Mouse (Mus musculus): ENCODE data around the gene Gm1043.

The Gm1043 gene

DNA sequence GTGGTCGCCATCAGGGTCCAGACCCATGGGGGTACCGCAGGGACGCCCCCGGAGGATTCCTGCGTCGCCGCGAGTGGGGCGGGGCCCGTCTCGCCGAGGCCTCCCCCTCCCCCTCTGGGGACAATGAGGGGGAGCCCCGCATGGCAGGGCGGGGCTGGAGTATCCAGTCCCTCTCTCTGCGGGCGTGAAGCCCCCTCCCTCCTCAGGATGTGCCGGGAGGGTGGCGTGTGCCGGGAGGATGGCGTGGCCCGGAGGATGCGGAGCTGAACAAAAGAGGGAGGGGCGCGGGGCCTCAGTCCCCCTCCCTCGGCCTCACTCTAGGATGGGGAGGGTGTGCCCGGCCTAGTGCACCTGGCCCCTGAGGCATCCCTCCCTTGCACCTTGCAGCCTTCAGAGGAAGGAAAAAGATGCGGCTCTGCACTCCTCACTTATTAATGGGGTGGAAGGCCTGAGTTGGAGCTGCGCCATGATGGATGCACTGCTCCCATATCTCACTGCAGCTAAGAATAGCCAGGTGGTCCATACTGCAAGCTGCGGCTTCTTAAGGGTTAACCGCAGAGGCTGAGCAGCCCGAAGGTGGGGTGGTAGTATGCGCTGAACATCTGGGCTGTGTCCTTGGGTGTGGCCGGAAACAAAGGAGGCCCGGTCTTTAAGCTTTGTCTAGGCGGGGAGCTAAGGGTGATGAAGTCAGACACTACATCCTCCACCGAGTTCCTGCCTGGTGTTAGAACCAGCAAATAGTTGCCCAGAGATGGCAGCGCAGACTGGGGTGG lies 161.2 kb downstream of the Gm1043 start:
- DNase-seq = no peak

DNA sequence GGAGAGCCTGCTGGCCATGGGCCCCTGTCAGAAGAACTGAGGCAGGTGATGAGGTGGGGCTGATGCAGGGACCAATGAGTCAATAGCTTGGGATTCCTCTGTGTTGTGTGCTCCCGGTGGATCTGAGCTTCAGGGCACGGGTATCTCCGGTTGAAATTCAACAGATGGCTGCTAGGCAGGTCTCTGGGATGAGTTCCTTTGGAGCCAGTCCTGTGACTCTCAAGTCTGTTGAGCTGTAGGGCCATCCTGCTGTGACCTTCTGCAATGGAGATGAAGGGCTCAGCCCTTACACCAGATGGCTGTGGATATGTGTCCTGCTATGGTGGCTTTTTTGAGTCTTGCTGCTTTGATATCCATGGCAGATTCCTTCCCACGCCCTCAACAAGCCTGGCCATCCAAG lies 162.3 kb downstream of the Gm1043 start:
- no peak for DNase-seq

DNA sequence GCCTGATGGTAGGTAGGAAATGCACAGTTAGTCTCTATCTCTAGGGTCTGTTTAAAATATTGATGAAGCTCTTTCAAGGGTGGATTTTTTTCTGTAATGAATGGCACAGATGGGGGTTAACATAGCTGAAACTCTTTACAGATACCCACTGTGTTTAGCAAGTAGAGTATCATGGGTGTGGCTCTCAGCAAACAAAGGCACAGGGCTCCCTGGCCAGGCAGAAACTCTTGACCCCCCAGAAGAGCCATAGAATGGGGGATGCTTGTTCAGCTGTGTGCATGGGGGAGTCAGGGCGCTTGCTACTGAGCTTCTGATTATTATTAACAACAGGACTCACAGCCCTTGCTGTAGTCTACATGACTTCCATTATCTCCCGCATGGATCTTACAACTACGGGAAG lies 163.7 kb downstream of the Gm1043 start:
- DNase-seq = no peak

- DNase-seq = no peak
Measured at GRCm38 (mm10) chr5:37251596-37251995, 166.4 kb downstream of the Gm1043 start.

DNA sequence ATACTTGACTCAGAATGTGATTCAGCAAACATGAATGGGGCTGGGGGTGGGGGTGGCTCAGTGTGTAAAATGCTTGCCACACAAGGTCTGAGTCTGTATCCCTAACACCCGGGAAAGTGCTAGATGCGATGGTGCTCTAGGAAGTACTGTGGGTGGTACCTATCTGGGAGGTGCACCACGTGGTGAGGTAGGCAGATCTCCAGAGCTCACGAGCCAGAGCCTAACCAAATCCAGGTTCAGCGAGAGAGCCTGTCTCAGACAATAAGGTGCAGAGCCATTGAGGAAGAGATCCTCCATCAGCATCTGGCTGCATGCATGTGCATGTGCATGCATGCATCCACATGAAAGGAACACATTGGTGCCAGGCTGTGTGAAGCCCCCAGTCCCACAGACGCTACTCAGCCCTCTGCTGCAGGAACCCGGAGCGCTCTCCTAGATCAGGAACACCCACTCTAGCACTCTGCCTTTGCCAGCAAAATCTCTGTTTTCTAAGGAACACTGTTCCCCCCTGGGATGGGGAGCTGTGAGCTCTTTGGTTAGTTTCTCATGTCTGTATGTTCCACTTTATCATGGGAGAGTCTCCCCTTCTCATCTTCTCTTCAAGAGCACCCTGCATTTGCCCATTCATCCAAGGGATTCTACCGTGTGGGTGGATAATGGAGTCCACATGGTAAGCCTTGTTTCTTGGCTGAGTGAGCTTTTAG lies 167.1 kb downstream of the Gm1043 start:
- no peak for DNase-seq

DNA sequence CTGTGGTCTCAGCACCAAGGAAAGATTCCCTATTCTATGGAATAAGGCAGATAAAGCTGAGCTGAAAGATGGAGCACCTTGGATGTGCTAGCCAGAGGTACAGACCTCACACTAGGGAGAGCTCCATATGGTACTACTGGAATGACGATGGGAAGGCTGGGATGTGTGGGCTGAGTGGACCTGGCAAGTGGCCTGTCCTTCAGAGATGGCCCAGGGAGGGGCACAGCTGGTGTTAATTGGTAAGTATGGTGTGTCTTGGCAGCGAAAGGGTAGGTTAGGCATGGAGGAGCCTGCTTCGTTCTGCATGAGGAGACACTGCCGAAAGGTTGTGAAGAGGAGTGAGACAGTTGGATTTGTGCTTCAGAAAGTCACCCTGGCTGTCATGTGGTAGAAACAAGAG lies 169.4 kb downstream of the Gm1043 start:
- DNase-seq = no peak

GRCm38 (mm10) chr5:37256823-37257222 lies 171.7 kb downstream of the Gm1043 start:
- no peak for DNase-seq

DNA sequence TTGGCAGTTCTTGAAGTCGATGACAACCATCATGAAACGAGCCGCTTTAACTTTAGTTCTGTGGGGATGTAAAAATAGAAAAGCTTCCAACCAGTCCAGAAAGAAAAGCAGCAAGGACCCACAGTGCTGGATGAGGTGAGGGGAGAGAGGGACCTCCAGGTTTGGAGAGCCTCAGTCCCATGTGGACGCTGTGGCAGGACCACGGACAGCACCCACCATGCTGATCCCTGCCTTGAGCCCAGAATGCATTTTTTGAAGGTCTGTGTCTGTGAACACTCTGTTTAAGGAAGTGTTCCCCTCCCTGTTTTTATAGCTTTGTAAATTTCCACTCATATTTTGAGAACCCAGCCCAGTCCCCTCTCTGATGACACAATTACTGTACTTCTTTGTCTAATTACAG lies 172.1 kb downstream of the Gm1043 start:
- DNase-seq = no peak

DNA sequence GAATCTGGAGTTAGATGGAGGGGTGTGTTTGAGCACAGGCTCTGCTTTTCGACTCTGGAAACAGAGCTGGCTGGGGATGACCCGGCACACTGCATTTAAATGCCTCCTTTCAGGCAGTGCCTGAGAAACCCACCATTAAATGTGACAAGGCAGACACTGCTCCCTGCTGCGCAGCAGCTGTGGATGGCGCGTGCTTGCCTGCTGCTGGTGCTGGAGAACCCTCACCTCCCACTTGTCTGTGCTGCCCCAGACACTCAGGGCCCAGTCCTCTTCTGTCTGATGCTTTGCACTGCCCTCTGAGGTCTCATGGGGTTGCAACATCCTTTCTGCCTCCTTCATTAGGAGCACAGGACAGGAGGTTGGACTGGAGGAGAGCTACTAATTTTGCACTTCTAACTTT lies 176.6 kb downstream of the Gm1043 start:
- no peak for DNase-seq

DNA sequence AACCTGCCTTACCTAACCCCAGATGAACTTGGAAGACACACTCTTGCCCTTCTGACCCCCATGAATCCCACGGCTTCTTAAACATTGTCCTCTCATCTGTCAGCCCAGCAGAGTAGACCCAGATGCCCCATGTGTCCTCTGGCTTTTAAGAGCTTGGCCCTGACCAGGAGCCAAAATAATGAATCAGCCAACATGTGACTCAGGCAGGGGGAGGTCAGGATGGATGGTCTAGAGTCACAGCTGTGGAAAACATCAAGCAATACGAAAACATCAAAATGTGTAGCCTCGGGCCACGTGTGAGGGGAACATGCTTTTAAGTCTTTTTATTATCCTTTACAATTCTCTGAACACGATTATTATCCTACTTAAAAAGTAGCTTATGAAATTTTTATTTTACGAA lies 178.6 kb downstream of the Gm1043 start:
- DNase-seq = no peak

All from kidney, adult 18-20 months (tissue).